Mouse (Mus musculus) left cerebral cortex, adult 2 months (tissue): ENCODE measurements around the gene Lgi1. TPM values are rescaled to one million over a fixed set of nuclear protein-coding genes. Genes with fewer than 3 reads are reported as not detected.

ENCODE experiments used
- DNase-seq, 2 experiments: peaks; one replicate each; pipeline ENCODE4 v3.0.0; 2021 to 2022; ENCODE audit warnings: low spot score in 2 of 2, mixed read lengths in 1 of 2; ENCODE audit errors: extremely low spot score in 1 of 2
- H3K27ac ChIP-seq: fragments of 200-600 bp; 2 replicates; pipeline ENCODE4 v1.8.1; 2022
- H3K4me3 ChIP-seq: fragments of 200-600 bp; 2 replicates; pipeline ENCODE4 v1.8.1; 2022
- CTCF ChIP-seq: fragments of 200-600 bp; IDR thresholded peaks from 2 replicates; pipeline ENCODE4 v1.8.1; 2022; ENCODE audit warnings: antibody characterized with exemption, mild to moderate bottlenecking, moderate library complexity
- intact Hi-C: fragments of 180-260 bp; cut with DNase I; formaldehyde crosslinking; loops from one replicate; pipeline ENCODE4 v1.15.1; 2025
- total RNA-seq, 2 experiments: library from RNA; stranded (reverse); gene quantifications; 2 replicates each; pipeline ENCODE4 v1.2.3; 2021

The Lgi1 gene
- total RNA-seq, 2 experiments from 2014 or later = 133 to 144 TPM

DNA sequence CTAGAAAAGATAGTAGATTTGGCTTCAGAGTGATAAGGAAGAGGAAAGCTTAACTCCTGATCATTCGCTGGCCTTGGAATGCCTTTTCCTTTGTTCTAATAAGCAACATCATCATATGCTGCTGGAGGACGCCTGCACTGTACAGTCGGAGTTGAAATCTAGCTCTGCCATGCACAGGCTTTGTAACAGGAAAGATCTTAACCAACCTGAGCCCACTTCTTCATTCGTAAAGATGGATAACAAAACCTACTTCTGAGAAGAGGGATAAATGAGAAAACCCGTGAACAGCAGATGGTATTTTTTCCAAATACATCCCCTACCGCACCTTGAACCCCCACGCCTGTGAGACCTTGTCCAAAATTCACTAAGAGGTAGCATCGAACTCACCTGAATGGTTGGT is 43.8 kb downstream of the Lgi1 start:
- Histone ChIP-seq H3K27ac (no peak overlapping the region), H3K4me3 (no peak overlapping the region)
- TF ChIP-seq CTCF = no peak
- intact Hi-C loops = no loop called here
- no peak for DNase-seq

DNA sequence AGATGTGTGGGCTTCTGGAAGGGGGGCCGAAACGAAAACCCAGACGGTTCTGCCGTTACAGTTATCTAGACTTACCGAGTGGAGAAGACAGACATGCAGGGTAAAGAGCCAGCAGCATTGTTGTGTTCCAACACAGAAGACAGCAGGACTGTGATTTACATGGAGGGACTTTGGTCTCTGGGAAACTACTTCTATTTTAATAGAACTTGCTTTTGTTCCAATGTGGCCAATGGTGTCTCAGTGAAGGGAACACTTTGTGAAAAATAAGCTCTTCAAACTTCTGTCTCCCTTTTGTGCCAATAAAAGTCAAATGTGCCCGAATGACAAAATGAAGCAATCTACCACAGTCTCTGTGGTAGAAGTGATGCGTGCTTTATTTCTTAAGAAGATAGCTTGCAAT is 50.8 kb downstream of the Lgi1 start:
- no peak overlapping the region for H3K27ac ChIP-seq
- TF ChIP-seq CTCF = no peak
- DNase-seq = no peak

DNA sequence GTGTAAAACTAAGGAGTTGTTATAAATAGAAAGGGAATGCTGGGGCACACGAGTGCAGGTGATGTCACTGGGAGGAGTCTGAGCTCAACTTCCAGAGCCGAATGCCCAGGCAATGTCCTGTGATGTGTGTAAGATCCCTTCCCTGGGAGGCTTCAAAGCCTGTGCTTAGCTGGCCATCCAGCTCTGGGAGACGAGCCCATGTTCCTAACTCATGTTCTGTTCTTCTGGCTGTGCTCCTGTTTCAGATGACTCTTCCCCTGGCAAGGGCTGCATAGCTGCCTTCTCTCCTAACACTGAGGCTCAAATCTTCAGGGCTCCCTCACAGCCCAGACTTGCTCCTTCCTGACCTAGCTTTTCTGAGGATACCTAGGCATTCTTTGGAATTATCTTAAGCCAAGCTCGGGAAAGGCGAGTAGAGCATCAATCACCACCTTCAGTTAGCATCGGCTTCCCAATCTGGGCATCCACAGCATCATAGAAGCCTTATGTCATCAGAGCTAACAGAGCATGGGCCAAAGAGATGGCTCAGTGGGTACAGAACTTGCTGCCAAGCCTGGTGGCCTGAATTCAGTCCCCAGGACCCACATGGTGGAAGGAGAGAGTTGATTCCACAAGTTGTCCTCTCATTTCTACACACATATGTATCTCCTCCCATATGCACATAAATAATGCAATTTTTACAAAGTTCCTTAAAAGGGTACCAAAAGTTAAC is 52.4 kb downstream of the Lgi1 start:
- intact Hi-C loops = no loop called here
- Histone ChIP-seq H3K27ac (no peak overlapping the region), H3K4me3 (no peak overlapping the region)
- no peak for TF ChIP-seq CTCF
- no peak for DNase-seq

More for the DNA sequence above, 50.8 kb downstream of the Lgi1 start:
- no peak overlapping the region for H3K4me3 ChIP-seq
- intact Hi-C loops = no loop called here

DNA sequence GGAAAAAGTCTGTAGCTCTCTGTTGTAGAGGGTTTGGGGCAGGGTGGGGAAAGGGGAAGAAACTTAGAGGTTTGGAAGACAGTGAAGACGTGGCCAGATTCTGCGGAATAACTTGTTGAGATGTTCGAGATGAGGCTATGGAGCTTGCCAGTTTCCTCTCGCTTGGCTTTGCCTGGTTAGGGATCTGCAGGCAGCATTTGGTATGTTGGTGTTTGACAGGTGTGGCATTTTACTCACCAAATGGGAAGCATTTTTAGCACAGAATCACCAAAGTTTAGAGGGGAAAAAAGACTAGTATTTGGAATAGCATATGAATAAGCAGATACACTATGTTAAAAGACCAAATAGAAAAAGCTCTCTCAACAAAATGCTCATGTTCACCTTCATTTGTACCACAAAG is 54.0 kb downstream of the Lgi1 start:
- no peak overlapping the region for H3K27ac ChIP-seq
- intact Hi-C loops = no loop called here

DNA sequence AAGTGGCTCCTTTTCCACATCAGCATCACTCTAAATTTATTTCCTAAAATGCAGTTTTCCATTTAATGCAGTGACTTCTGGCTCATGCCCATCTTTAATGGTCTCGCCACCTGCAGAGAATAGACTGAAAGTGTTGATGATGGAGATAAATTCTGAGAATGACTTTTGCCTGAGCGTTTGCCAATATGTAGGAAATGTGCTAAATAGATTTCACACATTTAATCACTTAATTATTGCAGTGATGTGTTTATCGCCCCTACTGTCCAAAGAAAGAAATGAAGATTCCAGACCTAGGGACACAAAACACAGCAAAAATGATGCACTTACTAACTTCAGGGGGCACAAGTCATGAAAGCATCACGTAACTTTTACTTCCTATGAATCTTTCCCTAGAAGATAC is 54.8 kb downstream of the Lgi1 start:
- H3K4me3 ChIP-seq = no peak overlapping the region
- no peak overlapping the region for H3K27ac ChIP-seq
- intact Hi-C loops = no loop called here
- DNase-seq = no peak
- TF ChIP-seq CTCF = no peak; the same call in 1 of the 2 replicates

More for the DNA sequence above, 54.0 kb downstream of the Lgi1 start:
- no peak for DNase-seq
- TF ChIP-seq CTCF = no peak
- H3K4me3 ChIP-seq = no peak overlapping the region

DNA sequence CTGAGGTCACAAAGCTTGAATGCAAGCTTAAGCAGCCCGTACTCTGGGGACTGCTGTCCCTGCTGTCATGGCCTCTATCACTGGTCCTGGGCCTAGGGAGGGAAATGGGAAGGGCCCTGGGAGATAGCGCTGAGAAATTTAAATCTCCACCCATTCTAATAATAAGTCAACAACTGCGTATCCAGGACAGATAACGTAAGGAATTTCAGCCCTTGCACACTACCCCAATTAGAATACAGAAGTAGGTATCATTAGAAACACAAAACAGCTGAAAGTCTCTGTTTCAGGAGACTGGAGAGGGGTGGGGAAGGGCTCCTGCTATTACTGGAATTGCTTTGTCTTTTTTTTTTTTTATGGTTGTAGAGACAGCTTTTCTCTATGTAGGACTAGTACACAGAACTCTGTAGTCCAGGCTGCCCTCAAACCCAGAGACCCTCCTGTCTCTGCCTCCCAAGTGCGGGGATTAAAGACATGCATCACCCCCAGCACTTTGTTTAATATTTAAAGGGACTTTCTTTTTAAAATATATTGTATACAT is 56.4 kb downstream of the Lgi1 start:
- intact Hi-C loops = no loop called here
- no peak for DNase-seq
- Histone ChIP-seq H3K4me3 (no peak overlapping the region), H3K27ac (no peak overlapping the region)
- TF ChIP-seq CTCF = no peak

DNA sequence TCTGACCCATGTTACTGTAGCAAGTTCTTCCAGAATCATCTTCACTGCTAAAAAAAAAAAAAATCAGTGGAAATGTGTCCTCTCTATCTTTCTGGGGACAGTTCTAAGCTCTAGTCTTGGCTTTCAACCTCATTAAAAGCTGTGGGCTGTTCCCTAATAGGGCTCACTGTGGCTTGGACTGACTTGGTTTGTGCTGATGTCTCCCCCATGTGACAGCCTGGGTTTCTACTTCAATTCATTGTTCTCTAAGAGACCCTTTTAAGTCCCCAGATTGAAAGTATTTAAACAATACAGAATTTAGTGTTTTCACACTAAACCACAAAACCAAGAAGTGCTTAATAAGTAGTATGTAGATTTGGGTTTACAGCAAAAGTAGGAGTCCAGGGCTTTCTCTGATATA is 59.4 kb downstream of the Lgi1 start:
- DNase-seq = no peak
- intact Hi-C loops = loop anchor here (2.0 kb wide), 2 partner anchors 71 to 99 kb away; partner anchors contain the start of gene Fra10ac1
- Histone ChIP-seq H3K27ac (no peak overlapping the region), H3K4me3 (no peak overlapping the region)
- TF ChIP-seq CTCF = no peak

DNA sequence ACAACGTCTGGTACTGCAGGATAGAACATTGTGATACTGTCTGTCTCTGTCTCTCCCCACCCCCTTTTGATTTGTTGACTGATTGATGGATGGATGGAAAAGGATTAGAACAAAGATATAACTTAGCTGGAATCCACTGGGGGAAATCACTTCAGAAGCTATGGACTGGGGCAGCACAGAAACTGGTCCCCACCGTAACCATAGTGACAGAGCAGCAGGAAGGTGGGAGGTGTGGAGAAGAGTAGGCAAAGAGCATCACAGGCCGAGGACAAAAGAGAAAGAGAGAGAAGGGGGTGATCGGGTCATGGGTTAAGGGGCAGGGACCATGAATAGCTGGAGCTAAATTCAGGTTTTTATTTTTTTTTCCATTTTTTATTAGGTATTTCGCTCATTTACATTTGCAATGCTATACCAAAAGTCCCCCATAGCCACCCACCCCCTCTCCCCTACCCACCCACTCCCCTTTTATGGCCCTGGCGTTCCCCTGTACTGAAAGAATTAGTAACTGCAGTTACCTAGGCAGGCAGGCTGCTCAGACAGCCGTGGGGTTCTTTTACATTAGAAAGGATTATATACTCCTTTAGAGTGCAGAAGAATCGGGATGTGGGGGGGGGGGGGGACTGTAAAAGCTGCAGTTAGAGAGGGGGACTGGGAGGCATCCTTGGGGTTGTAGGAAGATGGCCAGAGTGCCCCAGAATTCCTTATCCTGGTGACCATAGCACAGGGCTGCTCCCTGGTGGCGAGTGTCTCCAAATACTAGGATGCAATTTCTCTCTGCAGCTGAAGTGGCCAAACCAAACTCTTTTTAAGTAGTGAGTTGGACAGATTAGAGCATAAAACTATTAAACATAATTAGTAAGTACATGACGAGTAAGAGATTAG is 60.1 kb downstream of the Lgi1 start:
- H3K27ac ChIP-seq = no peak overlapping the region
- no peak overlapping the region for H3K4me3 ChIP-seq
- intact Hi-C loops = loop anchor here (2.0 kb wide), 2 partner anchors 72 to 100 kb away; partner anchors contain the start of gene Fra10ac1
- no peak for DNase-seq
- TF ChIP-seq CTCF = peak; percentile 56

DNA sequence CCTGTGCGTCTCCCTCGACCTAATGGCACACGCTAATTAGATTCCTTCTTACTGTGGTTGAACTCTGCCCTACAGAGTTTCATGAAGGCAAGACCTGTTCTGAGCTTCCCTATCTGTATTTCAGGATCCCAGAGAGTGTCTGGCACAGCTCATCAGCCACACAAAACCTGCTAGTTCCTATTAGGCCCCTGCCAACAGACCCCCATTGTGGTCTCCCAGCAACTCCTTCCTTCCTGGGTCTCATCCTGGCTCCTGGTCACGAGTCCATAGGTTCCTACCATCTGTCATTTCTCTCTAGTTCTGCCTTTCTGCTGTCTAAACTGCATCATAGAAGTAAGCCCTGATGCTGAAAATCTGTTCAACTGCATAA is 60.7 kb downstream of the Lgi1 start:
- Histone ChIP-seq H3K4me3 (no peak overlapping the region), H3K27ac (no peak overlapping the region)
- no peak for DNase-seq
- TF ChIP-seq CTCF = no peak
- intact Hi-C loops = loop anchor here (2.0 kb wide), 2 partner anchors 72 to 100 kb away; partner anchors contain the start of gene Fra10ac1

DNA sequence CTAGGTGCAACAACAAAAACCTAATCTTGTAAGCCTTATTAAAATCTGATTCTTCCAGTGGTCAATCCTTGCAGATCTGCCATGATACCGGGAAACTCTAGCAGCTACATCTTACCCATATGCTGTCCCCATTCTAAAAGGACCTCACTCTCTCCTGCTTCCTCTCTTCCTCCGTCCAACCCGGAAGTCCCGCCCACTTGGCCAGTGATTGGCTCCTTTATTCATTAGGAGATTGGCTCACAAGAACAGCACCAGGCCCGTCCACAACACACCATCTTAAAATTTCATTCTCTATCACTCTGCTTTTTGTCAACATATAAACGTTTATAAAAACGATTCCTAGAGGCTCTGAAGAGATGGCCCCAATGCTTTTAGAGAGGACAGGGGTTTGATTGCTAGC is 61.5 kb downstream of the Lgi1 start:
- intact Hi-C loops = loop anchor here (2.0 kb wide), 2 partner anchors 73 to 101 kb away; partner anchors contain the start of gene Fra10ac1
- Histone ChIP-seq H3K4me3 (no peak overlapping the region), H3K27ac (no peak overlapping the region)
- DNase-seq = no peak
- no peak for TF ChIP-seq CTCF

DNA sequence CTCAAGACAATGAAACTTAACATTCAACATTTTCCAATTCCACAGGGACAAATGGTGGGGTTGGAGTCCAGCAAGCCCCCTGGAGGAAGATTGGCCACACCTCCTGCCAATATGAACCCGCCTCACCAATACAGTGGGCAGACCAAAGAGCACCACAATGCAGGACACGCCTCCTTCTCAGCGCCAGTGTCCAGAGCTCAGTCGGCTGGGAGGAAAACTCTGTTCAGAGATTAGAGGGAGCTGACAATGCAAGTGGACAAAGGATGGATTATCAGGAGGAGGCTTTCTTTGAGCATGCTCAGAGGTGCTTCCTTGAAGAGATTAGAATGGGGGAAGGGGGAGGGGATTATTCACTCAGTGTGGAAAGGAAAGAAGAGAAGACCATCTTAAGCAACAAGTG is 62.7 kb downstream of the Lgi1 start:
- no peak overlapping the region for H3K27ac ChIP-seq
- intact Hi-C loops = no loop called here
- H3K4me3 ChIP-seq = no peak overlapping the region
- no peak for DNase-seq
- no peak for TF ChIP-seq CTCF

DNA sequence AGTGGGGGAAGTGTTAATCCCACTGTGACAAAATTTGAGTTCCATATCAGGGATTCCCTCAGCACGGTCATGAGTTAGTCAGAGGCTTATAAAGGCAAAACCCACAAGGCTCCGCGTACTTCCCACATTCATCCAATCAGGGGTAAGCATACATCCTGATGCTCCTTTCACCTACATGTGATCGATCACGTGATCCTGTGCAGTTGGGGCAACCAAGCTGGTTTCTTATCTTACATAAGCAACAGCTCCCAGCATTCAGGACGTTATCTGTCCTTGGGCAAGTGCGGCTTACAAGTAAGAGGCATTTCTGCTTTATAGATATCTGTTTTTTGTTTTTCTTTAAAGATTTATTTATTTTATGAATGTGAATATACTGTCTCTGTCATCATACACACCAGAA is 63.7 kb downstream of the Lgi1 start:
- TF ChIP-seq CTCF = no peak
- no peak for DNase-seq
- H3K4me3 ChIP-seq = no peak overlapping the region
- H3K27ac ChIP-seq = no peak overlapping the region
- intact Hi-C loops = no loop called here
